Mouse (Mus musculus): Measurements from ENCODE around the gene Elmo1. TPM values are rescaled to one million over a fixed set of nuclear protein-coding genes. Genes with fewer than 3 reads are reported as not detected.

The Elmo1 gene
- polyA plus RNA-seq, 1 experiment from 2014 or later = 23.5 TPM

DNA sequence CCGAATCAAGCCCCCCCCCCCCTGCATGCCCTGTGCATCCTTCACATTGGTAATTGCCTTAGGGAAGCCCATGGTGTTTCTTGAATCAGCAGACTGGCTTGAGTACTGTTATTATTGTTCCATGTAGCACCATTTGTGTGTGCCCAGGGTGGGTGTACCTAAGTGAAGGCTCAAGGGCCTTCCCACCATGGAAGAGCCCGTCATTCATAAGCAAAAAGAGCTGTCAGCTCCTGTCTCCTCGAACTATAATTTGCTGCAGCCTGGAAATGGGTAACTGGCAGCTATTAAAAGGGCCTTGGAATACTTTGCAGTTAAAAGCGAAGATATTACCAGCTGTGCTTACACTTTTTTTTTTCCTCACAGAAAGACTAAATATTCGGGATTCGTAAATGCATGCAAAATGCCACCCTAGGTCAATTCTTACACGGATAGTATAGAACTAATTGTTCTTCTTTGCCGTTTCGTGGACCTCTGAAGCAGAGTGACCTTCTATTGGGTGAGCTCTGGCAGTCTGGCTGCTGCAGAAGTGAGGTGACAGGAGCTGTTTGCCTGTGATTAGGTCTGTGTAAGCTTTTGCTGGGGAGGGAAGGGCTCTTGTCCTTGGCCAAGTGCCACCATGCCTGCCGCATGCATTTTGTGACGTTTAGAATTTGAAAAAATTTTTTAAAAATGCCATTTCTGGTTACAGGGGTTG, 19.7 kb downstream of the Elmo1 start:
- Histone ChIP-seq H3K4me2 (replicated peaks) (no peak overlapping the region), H3K4me3 (replicated peaks) (no peak overlapping the region), H3K27me3 (no peaks in the 10 kb centered on the region), H3K36me3 (no peaks in the 10 kb centered on the region), H3K27ac (replicated peaks) (no peak overlapping the region), H3K9me3 (replicated peaks) (no peaks in the 10 kb centered on the region), H3K9ac (no peak overlapping the region), H3K4me1 (0 out of 2 replicates have a peak, but pooled peaks cover 10% of the 10 kb centered on the region)
- WGBS = 56% methylated on average over 11 of the region's 11 CpGs
- ATAC-seq (ENCODE audit: insufficient number of reproducible peaks, low FRiP score, low TSS enrichment, low read depth) = no peak

DNA sequence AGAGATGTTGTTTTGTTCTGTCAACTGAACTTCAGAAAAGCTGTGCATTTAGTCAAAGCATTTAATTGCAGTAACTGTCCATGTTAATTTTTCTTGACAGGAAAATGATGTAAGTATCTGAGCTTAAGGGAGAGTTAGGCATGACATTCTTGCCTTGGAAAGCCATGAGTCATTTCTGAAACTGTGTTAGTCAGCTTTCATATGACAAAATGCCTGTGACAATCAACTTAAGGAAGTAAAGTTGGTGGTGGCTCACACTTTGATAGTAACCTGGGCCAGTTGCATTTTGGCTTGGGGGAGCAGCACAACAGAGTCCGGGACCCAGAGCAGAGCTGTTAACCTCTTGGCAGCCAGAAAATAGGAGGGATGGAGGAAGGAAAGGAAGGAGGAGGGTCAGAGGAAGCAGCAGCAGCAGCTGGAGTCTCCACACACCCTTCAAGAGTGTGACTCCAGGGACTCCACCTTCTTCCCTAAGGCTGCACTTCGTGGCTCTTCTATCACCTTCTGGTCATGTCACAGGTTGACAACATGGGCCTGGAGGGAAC, 20.9 kb downstream of the Elmo1 start:
- Histone ChIP-seq H3K9ac (no peak overlapping the region), H3K36me3 (no peaks in the 10 kb centered on the region), H3K27me3 (no peaks in the 10 kb centered on the region), H3K9me3 (replicated peaks) (no peaks in the 10 kb centered on the region), H3K27ac (replicated peaks) (no peak overlapping the region), H3K4me3 (replicated peaks) (no peak overlapping the region), H3K4me1 (peaks cover 20% of the 10 kb centered on the region), H3K4me2 (replicated peaks) (no peak overlapping the region)
- ATAC-seq (ENCODE audit: insufficient number of reproducible peaks, low FRiP score, low TSS enrichment, low read depth) = no peak
- 47% methylated on average over 2 of the region's 2 CpGs for WGBS

DNA sequence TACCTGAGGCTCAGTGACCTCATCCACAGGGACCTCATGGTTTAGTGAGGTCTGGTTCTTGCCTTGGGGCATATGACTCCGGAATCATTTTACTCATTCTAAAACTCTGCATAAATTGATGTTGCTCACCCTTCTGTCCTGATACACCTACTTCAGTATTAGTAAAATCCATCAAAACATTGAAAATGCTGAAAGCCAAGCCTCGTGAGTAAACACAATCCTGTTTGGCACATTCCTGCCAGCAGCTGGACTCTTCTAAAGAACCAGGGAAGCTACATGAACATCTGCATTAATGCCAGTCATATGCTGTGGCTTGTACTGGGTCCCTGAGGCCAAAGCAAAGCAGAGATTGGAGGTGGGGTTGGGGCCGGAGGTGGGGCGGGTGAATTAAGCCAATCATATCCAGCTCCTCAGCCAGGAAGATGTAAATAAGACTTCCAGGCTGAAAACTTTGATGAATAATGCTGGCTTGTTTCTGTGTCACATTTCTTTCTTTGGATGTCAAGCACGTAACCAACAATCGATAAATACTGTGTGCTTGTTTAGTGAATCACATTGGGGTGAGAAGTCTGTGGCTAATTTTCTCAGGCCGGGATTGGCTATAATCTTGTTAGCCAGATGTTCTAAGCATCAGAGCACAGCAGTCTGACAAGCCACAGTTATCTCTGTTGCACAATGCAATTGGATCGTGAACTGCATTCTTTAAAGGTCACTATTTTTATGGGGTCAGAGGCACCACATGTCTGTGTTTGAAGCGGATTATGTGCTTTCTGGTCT, 24.9 kb downstream of the Elmo1 start:
- Histone ChIP-seq H3K27ac (replicated peaks) (no peak overlapping the region), H3K4me1 (peaks cover 21% of the 10 kb centered on the region), H3K4me3 (replicated peaks) (no peak overlapping the region), H3K36me3 (no peaks in the 10 kb centered on the region), H3K27me3 (no peaks in the 10 kb centered on the region), H3K9ac (no peak overlapping the region), H3K4me2 (replicated peaks) (no peak overlapping the region), H3K9me3 (replicated peaks) (no peaks in the 10 kb centered on the region)
- no peak for ATAC-seq (ENCODE audit: insufficient number of reproducible peaks, low FRiP score, low TSS enrichment, low read depth)
- WGBS = 26% methylated on average over 9 of the region's 9 CpGs

DNA sequence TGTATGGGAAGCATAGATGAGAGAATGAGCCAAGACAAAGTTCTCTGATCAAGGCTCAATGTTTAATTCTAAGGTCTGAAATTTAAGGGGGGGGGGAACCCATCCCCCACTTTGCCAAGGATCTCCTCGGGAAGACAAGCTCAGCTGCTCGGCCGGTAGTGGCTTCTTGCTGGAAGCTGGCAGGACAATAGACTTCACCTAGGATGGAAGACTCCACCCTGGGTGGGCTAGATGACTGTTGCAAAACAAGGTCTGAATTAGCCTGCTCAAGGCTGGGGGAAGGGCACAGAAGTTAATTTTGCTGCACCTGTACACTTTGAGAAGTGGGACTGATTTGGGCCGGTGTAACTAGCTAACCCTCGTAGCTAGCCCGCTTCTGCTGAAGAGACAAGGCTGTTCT, 25.6 kb downstream of the Elmo1 start:
- Histone ChIP-seq H3K4me1 (peaks cover 16% of the 10 kb centered on the region), H3K27me3 (no peaks in the 10 kb centered on the region), H3K4me3 (replicated peaks) (no peak overlapping the region), H3K36me3 (no peaks in the 10 kb centered on the region), H3K4me2 (replicated peaks) (no peak overlapping the region), H3K9me3 (replicated peaks) (no peaks in the 10 kb centered on the region), H3K9ac (no peak overlapping the region), H3K27ac (replicated peaks) (no peak overlapping the region)
- 59% methylated on average over 6 of the region's 6 CpGs for WGBS
- ATAC-seq (ENCODE audit: insufficient number of reproducible peaks, low FRiP score, low TSS enrichment, low read depth) = no peak

DNA sequence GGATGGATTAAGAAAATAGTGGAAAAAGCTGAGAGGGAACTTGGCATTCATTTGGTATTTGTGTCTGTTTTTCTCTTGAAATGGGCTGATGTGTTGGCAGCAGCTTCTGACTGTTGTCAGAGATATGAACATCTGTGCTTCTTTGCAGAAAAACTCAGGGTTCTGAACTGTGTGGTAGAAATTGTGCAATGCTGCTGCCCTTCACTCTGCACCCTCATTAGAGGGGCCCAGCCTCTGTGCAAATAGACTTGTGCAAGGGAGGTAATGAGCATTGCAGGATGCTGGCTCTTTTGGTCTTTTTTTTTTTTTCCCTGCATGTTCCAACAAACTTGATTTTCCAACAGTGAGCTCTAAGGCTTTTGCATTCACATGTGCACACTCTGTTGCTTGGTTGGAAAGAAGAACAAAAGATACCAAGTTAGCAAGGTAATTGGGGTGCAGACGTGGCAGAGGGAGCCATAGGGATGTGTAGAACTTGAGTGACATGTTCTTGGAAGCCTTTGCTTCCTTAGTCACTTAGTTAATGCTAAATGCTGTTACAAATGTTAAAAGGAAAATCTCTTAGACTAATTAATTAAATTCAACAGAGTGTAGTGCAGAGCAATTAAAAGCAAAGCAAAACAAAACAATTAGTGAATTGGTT, 26.6 kb downstream of the Elmo1 start:
- Histone ChIP-seq H3K27me3 (no peaks in the 10 kb centered on the region), H3K4me3 (replicated peaks) (no peak overlapping the region), H3K9me3 (replicated peaks) (no peaks in the 10 kb centered on the region), H3K4me1 (peaks cover 19% of the 10 kb centered on the region), H3K27ac (replicated peaks) (no peak overlapping the region), H3K9ac (no peak overlapping the region), H3K4me2 (replicated peaks) (no peak overlapping the region), H3K36me3 (no peaks in the 10 kb centered on the region)
- ATAC-seq (ENCODE audit: insufficient number of reproducible peaks, low FRiP score, low TSS enrichment, low read depth) = no peak
- 32% methylated on average over 1 of the region's 1 CpGs for WGBS

DNA sequence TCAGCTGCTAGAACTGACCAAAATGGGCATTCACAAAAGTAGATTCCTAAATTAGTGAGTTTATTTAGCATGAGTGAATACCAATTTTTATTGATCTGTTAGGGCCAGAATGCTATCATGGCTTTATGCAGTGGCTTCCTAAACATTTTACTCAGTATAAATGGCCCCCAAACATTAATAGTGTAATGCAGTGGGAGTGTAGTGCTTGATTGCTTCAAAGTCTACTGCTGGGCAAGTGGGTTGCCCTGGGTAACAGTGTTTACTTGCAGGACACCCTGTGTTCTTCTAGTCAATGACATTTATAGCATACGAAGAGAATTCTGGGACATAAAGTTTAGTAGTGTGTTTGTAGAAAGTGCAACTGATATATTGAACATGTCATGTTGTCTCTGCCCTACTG, 27.3 kb downstream of the Elmo1 start:
- no peak overlapping the region for H3K4me3 ChIP-seq (replicated peaks)
- no peaks in the 10 kb centered on the region for H3K36me3 ChIP-seq
- ATAC-seq (ENCODE audit: insufficient number of reproducible peaks, low FRiP score, low TSS enrichment, low read depth) = no peak
- no peaks in the 10 kb centered on the region for H3K27me3 ChIP-seq
- H3K4me1 ChIP-seq = peaks cover 19% of the 10 kb centered on the region
- H3K4me2 ChIP-seq (replicated peaks) = no peak overlapping the region
- no peak overlapping the region for H3K27ac ChIP-seq (replicated peaks)
- no peak overlapping the region for H3K9ac ChIP-seq
- H3K9me3 ChIP-seq (replicated peaks) = no peaks in the 10 kb centered on the region
- WGBS = 78% methylated on average over 1 of the region's 1 CpGs

DNA sequence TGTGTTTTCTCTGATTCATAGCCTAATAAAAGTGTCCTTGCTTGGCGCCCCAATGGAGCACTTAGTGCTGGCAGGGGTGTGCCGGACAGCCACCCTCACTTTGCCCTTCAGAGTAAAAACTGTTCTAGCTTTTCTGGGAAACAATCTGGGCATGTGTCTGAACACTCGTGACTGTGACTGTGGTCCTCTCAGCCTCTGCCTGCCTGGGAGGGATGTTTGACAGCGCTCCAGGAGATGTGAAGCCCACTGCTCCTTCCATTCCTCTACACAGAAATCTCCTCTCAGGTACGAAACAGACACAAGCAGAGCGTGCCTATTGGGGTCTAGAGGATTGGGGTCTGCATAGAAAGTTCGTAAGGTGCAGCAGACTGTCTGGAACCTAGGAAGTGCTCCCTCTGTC, 28.5 kb downstream of the Elmo1 start:
- Histone ChIP-seq H3K27ac (replicated peaks) (no peak overlapping the region), H3K9me3 (replicated peaks) (no peaks in the 10 kb centered on the region), H3K4me2 (replicated peaks) (no peak overlapping the region), H3K36me3 (no peaks in the 10 kb centered on the region), H3K9ac (no peak overlapping the region), H3K27me3 (no peaks in the 10 kb centered on the region), H3K4me3 (replicated peaks) (no peak overlapping the region), H3K4me1 (peaks cover 19% of the 10 kb centered on the region)
- ATAC-seq (ENCODE audit: insufficient number of reproducible peaks, low FRiP score, low TSS enrichment, low read depth) = no peak
- 85% methylated on average over 7 of the region's 7 CpGs for WGBS

DNA sequence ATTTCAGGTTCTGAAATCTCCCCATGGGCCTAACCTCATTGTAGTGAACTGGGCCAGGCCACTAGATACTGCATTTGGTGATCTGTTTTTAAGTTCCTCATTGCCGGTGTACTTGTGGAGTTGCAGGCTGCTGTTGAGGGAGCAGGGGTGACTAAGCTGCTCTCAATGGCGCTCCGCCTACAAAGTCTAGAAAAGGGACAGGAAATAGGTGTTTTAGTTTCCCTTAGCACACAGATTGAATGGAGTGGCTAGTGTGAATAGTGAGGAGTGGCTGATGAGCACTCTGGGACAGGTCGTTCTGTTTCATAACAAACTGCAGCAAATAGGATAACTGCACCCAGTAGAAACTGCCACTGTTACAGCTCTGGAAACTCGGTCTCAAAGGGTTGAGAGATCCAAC, 30.3 kb downstream of the Elmo1 start:
- H3K4me3 ChIP-seq (replicated peaks) = no peak overlapping the region
- H3K9me3 ChIP-seq (replicated peaks) = no peaks in the 10 kb centered on the region
- ATAC-seq (ENCODE audit: insufficient number of reproducible peaks, low FRiP score, low TSS enrichment, low read depth) = no peak
- no peak overlapping the region for H3K27ac ChIP-seq (replicated peaks)
- no peak overlapping the region for H3K9ac ChIP-seq
- H3K36me3 ChIP-seq = no peaks in the 10 kb centered on the region
- H3K4me1 ChIP-seq = peaks cover 15% of the 10 kb centered on the region
- no peaks in the 10 kb centered on the region for H3K27me3 ChIP-seq
- no peak overlapping the region for H3K4me2 ChIP-seq (replicated peaks)
- 71% methylated on average over 5 of the region's 5 CpGs for WGBS

DNA sequence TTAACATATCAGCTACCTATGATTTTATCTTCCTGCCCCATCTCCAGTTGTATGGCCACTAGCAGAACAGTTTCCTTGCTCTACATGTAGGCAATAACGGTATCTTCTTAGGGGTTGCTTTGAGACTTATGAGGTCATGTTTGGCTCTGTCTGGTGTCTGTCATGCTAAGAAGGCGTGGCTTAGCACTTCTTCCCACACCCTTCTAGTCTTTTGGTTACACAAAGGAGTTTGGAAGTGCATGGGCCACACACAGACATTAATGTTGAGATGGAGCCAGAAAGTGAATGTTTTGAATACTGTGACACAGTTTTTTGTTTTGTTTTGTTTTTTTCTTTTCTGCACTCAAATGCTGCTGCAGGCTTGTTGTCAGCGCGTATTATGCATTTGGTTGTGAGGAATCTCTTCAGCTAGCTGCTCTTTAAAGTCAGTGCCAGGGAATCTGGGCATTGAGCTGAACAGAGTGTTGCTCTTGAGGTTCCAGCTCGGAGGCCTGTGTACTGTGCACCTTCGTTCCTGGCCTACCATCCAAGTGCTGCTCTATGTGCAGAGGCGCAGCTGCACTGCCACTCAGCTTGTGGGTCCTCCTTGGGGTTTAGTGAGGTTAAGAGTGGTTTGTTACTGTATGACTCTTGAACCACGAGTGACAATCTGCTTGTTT, 31.1 kb downstream of the Elmo1 start:
- Histone ChIP-seq H3K9ac (no peak overlapping the region), H3K4me2 (replicated peaks) (no peak overlapping the region), H3K9me3 (replicated peaks) (no peaks in the 10 kb centered on the region), H3K36me3 (no peaks in the 10 kb centered on the region), H3K4me3 (replicated peaks) (no peak overlapping the region), H3K27me3 (no peaks in the 10 kb centered on the region), H3K4me1 (peaks cover 8% of the 10 kb centered on the region; the same call in 1 of the 2 replicates), H3K27ac (replicated peaks) (no peak overlapping the region)
- ATAC-seq (ENCODE audit: insufficient number of reproducible peaks, low FRiP score, low TSS enrichment, low read depth) = no peak; the same call in 1 of the 2 replicates
- WGBS = 65% methylated on average over 8 of the region's 8 CpGs

DNA sequence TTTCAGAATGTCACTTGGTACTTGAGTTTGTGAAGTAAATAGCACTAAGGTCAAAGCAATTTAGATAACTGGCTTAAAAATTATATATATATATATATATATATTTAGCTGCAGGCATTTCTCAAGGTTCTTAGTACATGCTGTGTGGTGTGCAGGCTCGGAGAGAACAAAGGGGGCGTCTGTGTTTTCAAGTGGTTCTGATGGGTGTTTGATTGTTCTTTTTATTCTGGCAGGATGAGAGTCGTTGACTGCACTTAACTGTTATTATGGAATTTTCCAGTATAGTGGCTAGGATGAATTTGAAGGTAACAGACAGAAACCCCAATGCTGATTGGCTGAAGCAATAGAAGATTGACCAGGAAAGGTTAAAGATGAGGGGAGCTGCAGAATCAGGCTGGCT, 33.6 kb downstream of the Elmo1 start:
- H3K4me2 ChIP-seq (replicated peaks) = no peak overlapping the region
- no peak for ATAC-seq (ENCODE audit: insufficient number of reproducible peaks, low FRiP score, low TSS enrichment, low read depth)
- no peak overlapping the region for H3K27ac ChIP-seq (replicated peaks)
- no peaks in the 10 kb centered on the region for H3K9me3 ChIP-seq (replicated peaks)
- no peaks in the 10 kb centered on the region for H3K27me3 ChIP-seq
- H3K4me3 ChIP-seq (replicated peaks) = no peak overlapping the region
- 0 out of 2 replicates have a peak, but pooled peaks cover 3% of the 10 kb centered on the region for H3K4me1 ChIP-seq
- H3K9ac ChIP-seq = no peak overlapping the region
- no peaks in the 10 kb centered on the region for H3K36me3 ChIP-seq
- 48% methylated on average over 3 of the region's 3 CpGs for WGBS

DNA sequence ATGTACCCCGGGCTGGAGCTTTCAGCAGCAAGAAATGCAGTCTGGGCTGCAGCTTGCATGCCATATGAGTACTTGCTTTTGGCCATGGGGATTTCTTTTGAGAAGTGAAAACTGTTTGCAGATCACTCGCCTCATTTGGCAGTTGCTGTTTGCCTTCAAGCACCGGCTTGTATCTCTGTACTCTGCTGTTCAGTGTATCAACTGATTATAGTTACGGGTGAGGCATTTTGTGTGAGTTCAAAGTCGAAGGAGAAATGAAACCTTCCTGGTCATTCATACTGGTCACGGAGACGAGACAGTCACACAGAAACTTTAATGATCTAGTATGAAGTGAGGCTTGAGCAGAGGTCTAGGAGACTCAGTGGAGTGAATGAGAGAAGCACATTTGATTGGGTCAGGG, 34.6 kb downstream of the Elmo1 start:
- 42% methylated on average over 7 of the region's 7 CpGs for WGBS
- Histone ChIP-seq H3K27ac (replicated peaks) (no peak overlapping the region), H3K4me1 (0 out of 2 replicates have a peak, but pooled peaks cover 3% of the 10 kb centered on the region), H3K27me3 (no peaks in the 10 kb centered on the region), H3K4me3 (replicated peaks) (no peak overlapping the region), H3K36me3 (no peaks in the 10 kb centered on the region), H3K9me3 (replicated peaks) (no peaks in the 10 kb centered on the region), H3K9ac (no peak overlapping the region), H3K4me2 (replicated peaks) (no peak overlapping the region)
- ATAC-seq (ENCODE audit: insufficient number of reproducible peaks, low FRiP score, low TSS enrichment, low read depth) = no peak
